Mouse (Mus musculus) adrenal gland, postnatal 36 days (tissue): ENCODE measurements at regions not wholly inside any gene's neighbourhood (a gene's known extent, or its start where the extent isn't known, plus 50 kb on each side); places are given as distances from the start of the nearest gene placed in this dataset.
A peak's percentile ranks its signal among the peaks of the same experiment; 100 is the strongest.

Source experiments
- DNase-seq, 2 experiments: peaks; one replicate each; pipeline ENCODE4 v3.0.0; 2021; ENCODE audit warnings: mixed read lengths in 1 of 2

DNA sequence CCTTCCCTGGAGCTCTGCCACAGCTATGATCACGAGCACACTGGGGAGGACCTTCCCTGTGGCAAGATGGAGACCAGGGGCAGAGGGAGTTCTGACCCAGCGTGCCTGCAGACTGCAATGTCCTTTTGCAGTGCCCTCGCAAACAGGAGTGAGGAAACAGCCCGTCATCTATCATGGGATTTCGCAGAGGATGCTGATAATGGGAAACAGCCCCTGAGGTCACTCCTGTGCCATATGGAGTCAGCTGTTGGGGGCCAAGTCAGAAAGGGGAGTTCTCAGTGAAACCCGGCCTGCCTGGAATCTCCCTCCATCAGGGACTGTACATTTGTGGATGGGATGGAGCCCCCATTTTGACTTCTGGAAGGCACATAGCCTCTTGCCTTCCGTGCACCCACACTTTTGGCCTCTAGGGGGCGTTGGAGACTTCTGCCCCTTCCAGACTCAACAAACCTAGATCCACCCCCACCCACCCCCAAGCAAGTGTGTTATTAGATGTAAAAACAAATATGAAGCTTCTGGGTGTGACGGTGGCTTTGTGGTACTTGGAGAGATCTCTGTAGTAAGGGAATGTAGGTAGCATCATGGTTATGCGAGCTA is 98.1 kb downstream of the Kdr start:
- DNase-seq, result no peak

DNA sequence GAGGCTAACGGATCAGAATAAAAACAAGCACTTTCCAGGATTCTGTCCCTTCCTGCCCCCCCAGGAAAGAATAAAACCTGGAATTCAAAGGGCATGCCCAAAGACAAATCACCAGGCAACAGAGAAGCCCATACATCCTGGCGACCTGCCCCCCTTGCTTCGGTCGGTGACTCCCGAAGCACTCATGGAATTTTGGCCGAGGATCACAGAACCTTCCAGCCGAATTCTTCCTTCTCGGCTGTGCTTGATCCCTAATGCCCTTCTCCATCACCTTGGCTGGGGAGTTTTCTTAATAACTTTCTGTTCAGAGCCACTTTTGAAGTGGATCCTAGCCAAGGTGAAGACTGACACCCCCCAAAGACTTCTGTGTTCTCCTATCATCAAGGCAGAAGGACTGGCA is 99.9 kb downstream of the Kdr start:
- DNase-seq, result peak; percentile 66 to 75

DNA sequence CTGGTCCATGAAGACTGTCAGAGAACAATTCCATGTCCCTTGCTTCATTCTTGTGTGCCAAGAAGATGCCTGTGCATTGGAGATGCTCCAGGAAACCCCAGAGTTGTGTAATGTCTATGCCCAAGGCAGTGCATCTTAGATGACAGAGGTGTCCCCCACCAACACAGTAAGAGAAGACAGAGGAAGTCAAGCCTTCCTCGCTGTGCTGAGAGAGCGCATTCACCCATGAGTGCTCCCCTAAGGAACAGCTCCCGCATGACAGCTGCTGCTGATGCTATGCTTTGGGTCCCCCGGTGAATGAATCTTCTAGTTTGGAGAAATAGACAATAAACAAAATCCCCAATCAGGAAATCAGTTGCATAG is 100.7 kb downstream of the Kdr start:
- no peak for DNase-seq

DNA sequence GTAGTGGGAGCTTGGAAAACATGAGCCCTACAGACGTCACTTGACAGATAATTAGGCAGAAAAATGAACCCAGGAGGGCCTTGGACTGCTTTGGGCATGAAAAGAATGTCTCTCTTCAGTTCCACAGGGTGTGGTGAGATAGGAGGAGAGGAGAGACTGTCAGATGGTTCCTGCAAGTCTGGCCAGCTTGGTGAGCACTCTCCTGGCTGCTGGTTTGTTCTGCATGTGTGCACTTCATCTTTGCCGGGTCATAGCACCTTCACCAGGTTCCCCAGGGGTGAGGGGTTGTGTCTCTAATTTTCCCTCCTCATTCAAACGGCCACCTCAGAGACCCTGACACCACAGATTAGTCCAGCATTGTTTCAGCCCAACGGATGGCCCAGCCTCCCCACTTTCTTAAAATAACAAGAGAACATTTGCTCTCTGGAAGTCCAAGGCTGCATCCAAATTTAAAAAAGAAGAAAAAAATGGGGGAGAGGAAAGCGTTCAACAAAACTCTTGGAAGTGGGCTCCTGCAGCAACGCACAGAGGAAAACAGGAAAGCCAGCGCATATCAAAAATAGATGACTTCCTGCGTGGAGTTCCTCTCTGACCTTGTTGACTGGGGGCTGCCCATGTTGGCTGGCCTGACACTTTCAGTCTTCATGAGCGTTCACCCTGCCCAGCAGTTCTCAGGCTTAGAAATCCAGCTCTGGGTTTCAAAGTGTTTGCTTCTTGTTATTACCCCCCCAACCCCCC is 101.2 kb downstream of the Kdr start:
- DNase-seq, result peak in 1 of 2 experiments; percentile 47

DNA sequence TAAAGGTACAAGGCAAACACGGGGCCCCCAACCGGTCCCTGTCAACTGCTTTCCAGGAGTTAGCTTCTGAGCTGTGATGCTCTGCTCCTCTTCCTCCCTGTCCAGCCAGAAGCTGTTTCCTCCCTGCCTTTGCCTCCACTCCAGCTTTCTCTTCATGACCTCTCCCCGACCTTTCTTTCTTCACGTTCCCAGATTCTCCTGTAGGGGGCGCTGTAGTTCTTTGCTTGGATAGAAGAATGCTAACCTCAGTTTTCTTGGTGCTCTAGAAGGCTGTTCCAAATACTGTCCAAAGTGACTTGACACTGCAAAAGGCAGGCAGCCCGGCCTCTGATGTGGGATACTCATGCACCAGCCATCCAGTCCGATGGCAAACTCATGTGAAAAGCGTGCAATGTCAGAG is 107.1 kb downstream of the Kdr start:
- DNase-seq, result peak; percentile 69 to 74

DNA sequence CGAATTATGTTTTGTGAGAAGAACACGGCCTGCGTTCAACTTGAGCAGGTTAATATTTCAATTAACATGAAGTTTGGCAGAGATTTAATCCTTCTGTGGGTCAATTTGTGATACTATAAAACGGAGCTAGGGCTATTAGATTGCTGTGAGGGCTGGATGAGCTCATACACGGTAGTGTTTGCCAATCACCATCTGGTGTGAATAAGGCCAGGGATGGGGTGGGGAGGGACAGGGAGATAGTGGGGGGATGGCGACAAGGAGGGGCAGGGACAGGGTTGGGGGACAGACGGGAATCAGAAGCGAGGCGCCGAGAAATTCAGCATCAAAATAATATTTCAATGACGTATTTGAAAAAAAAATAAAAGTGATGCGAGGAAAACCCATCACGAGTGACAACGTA is 107.6 kb downstream of the Kdr start:
- DNase-seq, result no peak

DNA sequence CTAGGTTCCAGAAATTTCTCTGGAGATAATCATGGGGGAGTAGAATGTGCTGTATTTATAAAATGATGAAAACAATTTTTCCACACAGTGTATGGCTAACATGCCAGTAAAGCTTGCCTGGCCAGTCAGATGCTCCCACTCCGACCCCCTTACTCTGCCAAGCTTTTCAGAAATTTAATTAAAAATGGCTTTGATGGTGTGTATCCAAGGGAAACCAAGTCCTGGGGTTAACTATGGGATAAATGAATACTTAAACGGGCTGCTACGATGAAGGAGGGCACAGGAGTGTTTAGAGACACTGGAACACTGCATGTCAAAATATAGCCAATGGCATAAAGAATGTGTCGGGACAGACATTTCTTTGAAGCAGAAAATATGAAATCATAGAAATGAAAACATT is 108.7 kb downstream of the Kdr start:
- no peak for DNase-seq

DNA sequence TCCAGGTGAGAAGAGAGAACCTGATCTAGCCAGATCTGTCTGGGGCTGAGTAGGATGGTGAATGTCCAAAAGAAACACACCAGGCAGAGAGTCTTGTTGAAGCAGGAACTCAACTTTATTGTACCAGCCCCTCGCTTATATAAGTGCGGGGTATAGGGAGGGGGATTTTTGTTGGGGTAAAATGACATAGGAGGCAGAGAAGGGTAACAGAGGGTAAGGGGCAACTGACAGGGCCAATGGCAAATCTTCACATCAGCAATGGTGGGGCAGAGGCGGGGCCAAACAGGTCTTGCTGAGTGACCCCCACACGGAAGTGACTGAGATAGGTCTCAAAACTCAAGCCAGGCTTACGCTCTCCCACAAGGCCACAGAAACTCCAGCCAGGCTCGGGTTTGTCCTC is 113.2 kb downstream of the Kdr start:
- DNase-seq, result no peak

DNA sequence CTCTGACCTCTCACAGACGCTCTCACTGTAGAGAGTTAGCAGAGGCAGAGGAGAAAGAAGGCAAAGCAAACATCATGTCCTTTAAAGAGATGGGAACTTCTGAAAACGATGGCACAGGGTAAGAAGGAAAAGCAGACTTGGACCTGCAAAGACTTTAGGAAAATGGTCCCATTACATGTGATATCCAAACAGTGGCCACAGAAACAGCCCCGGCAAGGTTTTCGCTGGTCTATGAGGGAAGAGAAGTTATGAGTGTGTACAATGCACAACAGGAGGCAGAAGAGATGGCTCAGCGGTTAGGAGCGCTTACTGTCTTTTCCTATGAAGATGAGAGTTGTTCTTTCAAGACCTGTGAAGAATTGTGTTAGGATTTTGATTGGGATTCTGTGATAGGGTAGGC is 114.9 kb downstream of the Kdr start:
- no peak for DNase-seq

DNA sequence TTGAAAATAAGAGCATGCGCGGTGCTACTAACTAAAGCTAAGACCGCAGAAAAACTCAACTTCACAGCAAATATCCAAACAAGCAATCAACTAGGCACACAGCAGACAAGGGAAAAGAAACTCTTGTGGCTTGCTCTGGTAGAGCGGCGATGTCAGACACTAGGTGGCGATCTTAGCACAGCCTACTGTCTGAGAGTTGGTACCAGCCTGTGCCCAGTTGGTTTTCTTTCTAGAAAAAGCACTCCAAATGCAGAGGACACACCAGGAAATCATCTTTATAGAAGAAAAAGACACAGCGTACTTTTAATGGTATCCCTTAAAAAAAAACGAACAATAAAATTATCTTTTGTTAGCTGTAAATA is 115.6 kb downstream of the Kdr start:
- peak; percentile 59 to 72 for DNase-seq

DNA sequence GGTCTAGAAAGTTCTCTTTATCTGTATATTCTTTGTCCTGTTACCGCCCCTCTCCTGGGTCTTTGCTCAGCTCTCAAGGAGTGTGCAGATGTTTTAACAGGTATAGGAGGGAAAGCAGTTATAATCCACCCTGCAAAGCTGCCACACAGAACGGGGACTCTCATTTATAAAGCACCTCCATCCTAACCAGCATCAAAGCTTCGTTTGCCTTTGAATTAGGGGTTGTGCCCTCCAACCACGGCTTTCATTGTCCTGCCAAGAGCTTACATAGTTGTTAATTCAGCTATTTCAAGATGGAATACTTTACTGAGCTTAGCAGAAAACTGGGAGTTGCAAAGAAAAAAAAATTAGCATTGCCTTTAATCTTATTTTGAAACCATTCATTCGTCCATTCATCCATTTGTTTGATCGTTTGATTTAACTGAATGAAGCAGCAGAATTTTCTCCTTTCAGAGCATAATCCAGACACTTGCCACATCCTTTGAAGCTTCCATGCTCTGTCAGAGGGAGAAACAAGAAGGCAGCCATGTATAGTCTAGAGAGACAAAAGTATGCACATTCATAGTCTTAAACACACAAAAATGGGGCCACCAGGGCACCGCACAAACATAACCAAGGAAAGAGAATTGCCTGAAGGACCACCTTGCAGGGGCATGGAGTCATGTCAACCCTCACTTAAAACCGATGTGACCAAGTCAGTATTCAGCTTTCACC is 116.2 kb downstream of the Kdr start:
- no peak for DNase-seq

DNA sequence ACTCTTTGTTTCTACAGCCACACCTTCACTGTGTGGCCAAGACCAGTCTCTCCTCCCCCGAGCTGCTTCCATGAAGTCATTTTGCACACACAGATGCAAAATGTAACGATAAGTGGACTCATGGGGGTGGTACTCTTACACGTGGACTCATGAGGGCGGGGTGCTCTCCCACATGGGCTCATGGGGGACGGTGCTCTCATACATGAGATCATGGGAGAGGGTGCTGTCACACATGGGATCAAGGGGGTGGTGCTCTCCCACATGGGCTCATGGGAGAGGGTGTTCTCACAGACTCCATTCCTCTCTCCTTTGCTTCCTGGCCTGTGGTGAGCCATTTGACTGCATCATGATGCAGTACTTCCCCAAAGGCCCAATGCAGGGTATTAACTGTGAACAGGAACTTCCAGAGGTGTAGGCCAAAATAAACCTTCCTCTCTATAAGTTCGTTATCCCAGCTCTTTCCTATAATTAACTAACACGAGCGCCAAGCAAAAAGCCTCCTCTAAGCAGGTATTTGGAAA is 118.9 kb downstream of the Kdr start:
- no peak for DNase-seq

DNA sequence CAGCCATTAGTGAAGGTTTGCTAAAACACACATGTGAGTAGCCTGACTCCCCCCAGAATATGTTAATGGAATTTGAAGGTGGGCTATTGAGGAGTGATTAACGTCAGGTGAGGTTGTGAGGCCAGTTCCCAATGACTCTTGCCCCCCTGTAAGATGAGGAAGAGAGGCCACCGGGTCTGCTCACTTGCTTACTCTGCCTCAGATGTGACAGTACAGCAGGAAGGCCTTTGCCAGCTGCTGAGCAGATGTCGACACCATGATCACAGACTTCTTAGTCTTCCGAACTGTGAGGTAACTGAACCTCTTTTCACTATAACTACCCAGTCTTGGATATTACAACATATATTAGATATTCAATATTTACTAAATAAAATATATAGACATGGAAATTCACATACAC is 127.4 kb downstream of the Kdr start:
- no peak for DNase-seq

DNA sequence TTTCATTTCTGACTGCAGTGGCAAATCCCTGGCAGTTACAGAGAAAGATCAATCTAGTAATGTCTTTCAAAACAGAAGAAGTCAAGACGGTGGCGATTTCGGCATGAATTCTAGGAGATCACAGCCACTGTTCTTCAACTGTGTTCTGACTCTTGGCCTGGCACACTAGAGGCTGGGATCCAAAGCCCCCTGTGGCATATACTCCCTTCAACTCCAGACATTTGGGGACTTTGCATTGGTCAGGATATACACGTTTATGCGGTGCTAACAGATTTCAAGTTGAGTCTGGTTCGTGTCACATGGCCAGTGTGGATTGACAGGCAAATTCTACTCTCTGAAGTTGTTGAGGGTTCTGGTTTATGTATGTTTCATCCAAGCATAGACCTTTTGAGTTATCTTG is 130.3 kb downstream of the Kdr start:
- DNase-seq, result no peak

DNA sequence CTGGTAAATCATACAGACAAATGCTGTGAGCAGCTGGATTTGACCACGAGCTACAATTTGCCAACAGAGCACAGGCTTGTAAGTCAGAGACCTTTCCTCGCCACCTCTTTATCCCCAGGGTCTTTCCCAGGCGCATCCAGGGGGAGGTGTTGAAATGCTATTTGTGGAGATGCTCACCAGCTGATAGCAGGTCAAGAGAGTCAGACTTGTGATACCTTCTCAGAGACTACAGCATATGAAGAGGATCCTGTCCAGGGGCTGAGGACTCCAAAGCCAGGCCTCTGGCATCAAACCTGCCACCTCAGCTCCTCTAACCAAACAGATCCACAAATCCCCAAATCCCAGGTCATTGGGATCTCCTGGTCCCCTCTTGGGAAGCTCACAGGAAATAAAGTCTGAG is 130.9 kb downstream of the Kdr start:
- DNase-seq, result no peak

DNA sequence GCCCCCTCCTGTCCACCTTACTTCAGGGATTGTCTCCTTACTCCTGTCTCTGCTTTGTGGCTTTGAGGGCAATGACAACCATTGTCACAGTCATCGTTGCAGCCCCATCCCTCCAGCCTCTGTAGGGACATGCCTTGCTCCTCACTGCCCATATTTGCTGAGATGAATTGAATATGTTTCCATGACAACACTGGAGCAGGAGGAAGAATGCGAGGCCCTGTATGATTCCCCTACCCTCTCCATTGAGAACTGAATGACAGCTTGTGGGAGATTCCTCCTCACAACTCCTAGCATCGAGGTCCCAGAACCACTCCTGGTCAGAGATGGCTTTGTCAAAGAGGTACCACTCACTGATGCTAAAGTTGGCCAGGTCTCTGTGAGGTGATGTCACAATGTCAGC is 132.2 kb downstream of the Kdr start:
- no peak for DNase-seq

DNA sequence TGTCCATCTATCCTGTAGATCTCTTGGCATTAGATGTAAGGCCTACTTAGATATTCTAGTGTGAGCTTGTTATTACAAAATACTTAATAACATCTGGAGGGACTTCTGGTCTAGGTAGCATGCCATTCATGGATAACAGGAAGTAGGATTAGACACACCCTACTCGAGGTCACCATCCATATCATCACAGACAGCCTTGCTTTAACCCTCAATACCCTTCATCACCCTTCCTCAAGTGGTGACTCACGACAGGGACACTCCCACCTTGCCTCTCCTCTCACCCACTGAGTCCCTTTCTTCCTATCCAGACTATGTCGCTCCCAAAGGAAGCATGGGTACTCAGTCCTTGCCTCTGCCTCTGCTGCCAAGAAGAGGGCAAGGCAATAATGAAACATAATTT is 134.5 kb downstream of the Kdr start:
- DNase-seq, result no peak

DNA sequence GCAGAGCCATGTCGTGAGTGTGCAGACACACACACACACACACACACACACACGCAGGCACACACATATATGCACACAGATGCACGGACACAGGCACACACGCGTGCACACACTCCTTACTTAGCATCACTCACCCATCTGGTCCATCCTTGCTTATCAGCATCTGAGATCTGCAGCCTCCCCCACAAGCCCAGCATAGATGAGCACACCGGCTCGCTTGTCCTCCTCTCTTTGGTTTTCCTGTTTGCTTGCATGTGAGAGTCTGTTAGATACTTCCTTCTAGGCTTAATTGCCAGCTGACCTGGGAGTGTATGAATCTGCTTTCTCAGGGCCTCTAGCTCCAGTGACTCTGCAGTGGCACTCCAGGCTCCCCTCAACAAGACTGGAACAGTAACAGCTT is 137.8 kb downstream of the Kdr start:
- DNase-seq, result no peak

DNA sequence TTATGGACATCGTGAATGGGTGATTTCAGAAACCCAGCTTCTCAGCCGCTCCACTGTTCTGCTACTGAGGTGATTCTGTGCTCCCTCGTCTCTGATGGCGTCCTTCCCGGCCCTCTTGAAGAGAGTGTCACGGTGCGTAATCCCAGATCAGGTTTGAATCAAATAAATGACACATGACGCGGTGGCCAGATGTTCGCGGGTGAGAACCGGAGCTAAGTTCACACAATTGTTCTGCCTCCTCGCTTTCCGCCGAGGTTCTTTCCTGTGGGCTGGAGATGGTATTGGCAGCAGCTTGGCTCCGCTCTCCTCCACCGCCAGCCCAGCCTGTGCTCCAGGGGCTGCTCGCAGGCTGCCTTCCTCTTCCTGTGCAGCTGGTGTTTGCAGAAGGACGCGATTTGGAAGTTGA is 142.7 kb downstream of the Kdr start:
- peak; percentile 40 to 61 for DNase-seq

DNA sequence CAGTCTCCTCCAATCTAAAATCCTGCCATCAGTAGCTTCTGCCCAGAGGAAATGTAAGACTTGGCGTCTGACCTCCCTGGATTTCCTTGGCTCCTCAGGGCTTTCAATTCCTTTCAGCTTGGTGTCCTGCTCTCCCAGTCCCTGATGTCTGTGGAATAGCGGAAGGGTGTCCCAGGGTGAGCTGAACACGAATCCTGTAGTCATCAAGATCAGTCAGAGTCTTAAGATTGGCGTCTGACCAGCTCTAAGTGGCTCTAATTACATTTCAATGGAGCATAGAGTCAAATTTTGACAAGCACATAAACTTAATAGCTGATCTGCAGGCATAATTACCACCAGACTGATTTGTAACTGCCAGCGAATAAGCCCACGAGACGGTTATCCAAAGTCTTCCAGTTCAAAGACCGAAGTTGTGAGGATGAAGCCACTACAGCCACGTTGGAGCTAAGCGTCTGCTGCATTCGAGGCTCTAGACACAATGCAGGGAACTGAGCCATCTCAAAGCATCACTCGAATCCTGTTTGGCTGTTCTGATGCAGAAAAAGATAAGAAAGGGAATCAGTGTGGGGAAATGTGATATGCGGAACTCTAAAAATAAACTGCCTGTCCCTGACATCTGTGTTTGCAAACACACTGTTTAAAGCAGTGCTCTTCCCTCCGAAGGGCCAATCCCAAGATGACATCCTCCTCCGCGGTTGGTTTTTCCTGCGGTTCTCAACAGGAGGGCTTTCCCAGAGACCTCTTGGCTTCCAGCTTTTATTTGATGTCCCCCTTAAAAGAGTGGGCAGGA is 143.3 kb downstream of the Kdr start:
- DNase-seq, result peak in 1 of 2 experiments; percentile 22

DNA sequence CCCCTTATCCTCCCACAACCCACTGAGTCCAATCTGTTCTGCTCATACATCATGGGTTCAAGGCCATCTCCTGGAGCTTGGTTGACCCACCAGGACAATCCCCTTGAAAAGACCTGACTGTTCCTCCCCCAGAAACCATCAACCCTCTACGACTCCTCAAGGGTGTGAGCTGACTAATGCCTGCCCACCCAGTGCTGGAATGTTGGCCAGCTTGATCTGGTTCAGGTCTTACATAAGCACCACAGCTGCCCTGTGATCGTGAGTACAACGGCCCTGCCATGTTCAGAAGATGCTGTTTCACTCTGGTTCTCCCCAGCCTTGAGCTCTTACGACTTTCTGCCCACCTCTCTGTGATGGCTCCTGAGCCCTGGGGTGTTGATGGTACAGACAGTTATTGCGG is 145.9 kb downstream of the Kdr start:
- DNase-seq, result no peak

DNA sequence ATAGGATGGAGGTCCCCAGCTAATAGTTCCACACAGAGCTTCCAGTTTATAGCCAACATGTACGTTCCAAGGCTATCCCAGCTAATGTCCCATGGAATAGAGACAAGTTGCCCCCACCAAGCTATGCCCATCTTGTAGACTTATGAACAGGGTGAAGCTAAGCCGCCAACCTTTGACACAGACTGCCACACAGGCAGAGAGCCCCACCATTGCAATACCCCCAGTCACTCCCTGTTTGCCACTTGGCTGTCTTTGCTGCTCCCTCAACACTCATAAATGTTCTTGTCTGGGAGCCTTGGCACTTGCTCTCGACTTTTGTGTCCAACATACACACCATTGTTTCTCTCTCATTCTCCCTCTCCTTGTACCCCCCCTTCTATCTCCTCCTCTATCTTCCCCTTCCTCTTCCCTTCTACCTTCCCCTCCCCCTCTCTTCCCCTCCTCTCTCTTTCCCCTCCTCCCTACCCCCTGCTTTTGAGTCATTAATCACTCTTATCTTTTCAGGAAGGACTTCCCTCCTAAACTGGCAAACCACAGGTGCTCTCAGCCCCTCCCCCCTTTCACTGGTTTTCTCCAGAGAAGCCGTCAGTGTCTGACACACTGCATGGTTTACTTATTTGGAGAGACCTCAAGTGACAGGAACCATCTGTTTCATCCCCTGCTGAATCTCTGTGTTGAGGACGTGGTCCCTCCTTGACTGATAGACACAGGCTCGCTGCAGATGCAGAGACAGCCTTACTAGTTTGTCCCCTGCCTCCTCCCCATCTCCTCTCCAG is 148.2 kb downstream of the Kdr start:
- DNase-seq, result peak in 1 of 2 experiments; percentile 18
